Mouse (Mus musculus): Measurements from ENCODE around the gene Stoml3. TPM values are rescaled to one million over a fixed set of nuclear protein-coding genes. Genes with fewer than 3 reads are reported as not detected.

Stoml3 gene
- total and polyA plus RNA-seq, 3 experiments: not detected

GRCm38 (mm10) chr3:53498351-53498905 is 10.0 kb downstream of the Stoml3 start:
- TF ChIP-seq USF1 (IDR thresholded peaks at IDR 0.05; ENCODE audit: low read depth, low read length): no peak
- no peak for TF ChIP-seq CTCF (conservative IDR thresholded peaks at IDR 0.05 in 1 of 2, IDR thresholded peaks at IDR 0.05 in 1 of 2; ENCODE audit: low read depth in 2 of 2, low read length in 2 of 2)
- TF ChIP-seq TBP (conservative IDR thresholded peaks at IDR 0.05; ENCODE audit: low read depth, low read length): no peak
- no peak for TF ChIP-seq ZC3H11A (IDR thresholded peaks at IDR 0.05; ENCODE audit: low read depth, low read length)
- no peak for TF ChIP-seq RAD21 (IDR thresholded peaks at IDR 0.05; ENCODE audit: low read depth, low read length)
- TF ChIP-seq SIN3A (IDR thresholded peaks at IDR 0.05; ENCODE audit: low read length): no peak
- TF ChIP-seq CHD2 (IDR thresholded peaks at IDR 0.05; ENCODE audit: low read length): no peak
- no peak for TF ChIP-seq MEF2A (IDR thresholded peaks at IDR 0.05; ENCODE audit: borderline replicate concordance, low read depth, low read length)
- TF ChIP-seq BHLHE40 (IDR thresholded peaks at IDR 0.05; ENCODE audit: low read depth, low read length): no peak
- no peak for TF ChIP-seq NRF1 (IDR thresholded peaks at IDR 0.05; ENCODE audit: low read depth, low read length)
- no peak for TF ChIP-seq POLR2AphosphoS2 (IDR thresholded peaks at IDR 0.05; ENCODE audit: low read depth, low read length)
- TF ChIP-seq UBTF (IDR thresholded peaks at IDR 0.05; ENCODE audit: low read depth, low read length): no peak
- no peak for TF ChIP-seq CHD1 (IDR thresholded peaks at IDR 0.05; ENCODE audit: low read depth, low read length)
- DNase-seq (ENCODE audit: extremely low read depth): no peak
- Histone ChIP-seq H3K4me2 (ENCODE audit: insufficient read depth, low read depth, poor library complexity, severe bottlenecking) (no peak overlapping the region), H3K9ac (ENCODE audit: insufficient read depth, low read depth) (no peak overlapping the region), H3K9me3 (replicated peaks; ENCODE audit: low read length) (no peaks in the 10 kb centered on the region), H3K79me2 (replicated peaks; ENCODE audit: control insufficient read depth, extremely low read depth, insufficient read depth, poor library complexity, severe bottlenecking) (no peaks in the 10 kb centered on the region), H3K27ac (ENCODE audit: insufficient read depth, low read depth) (no peak overlapping the region), H3K4me1 (ENCODE audit: control insufficient read depth in 1 of 2, insufficient read depth in 2 of 2) (peaks cover 0 to 3% of the 10 kb centered on the region in 2 experiments; a peak in 2 of 4 replicates), H3K36me3 (replicated peaks in 1 of 2; ENCODE audit: control insufficient read depth in 1 of 2, insufficient read depth in 1 of 2, low read length in 1 of 2) (no peaks in the 10 kb centered on the region), H3K4me3 (replicated peaks in 1 of 3; ENCODE audit: low read depth in 2 of 3, low read length in 2 of 3, poor library complexity in 1 of 3) (no peak overlapping the region), H3K27me3 (replicated peaks) (no peaks in the 10 kb centered on the region)
- in situ Hi-C loops (cut with MboI; ENCODE audit: low pct_ligation_motif_present, low pct_unique_long_range_greater_than_20kb, low sequenced_read_pairs): no loop called here
- dilution Hi-C loops (cut with MboI; ENCODE audit: extremely low pct_ligation_motif_present, extremely low pct_unique_long_range_greater_than_20kb, low sequenced_read_pairs): no loop called here

GRCm38 (mm10) chr3:53502428-53502827 is 14.0 kb downstream of the Stoml3 start:
- Histone ChIP-seq H3K36me3 (replicated peaks in 1 of 2; ENCODE audit: control insufficient read depth in 1 of 2, insufficient read depth in 1 of 2, low read length in 1 of 2) (no peaks in the 10 kb centered on the region), H3K4me3 (replicated peaks in 1 of 3; ENCODE audit: low read depth in 2 of 3, low read length in 2 of 3, poor library complexity in 1 of 3) (no peak overlapping the region), H3K27me3 (replicated peaks) (no peaks in the 10 kb centered on the region), H3K79me2 (replicated peaks; ENCODE audit: control insufficient read depth, extremely low read depth, insufficient read depth, poor library complexity, severe bottlenecking) (no peaks in the 10 kb centered on the region), H3K9me3 (replicated peaks; ENCODE audit: low read length) (no peaks in the 10 kb centered on the region), H3K4me2 (ENCODE audit: insufficient read depth, low read depth, poor library complexity, severe bottlenecking) (no peak overlapping the region), H3K4me1 (ENCODE audit: control insufficient read depth in 1 of 2, insufficient read depth in 2 of 2) (peaks cover 0 to 3% of the 10 kb centered on the region in 2 experiments; a peak in 2 of 4 replicates), H3K27ac (ENCODE audit: insufficient read depth, low read depth) (no peak overlapping the region), H3K9ac (ENCODE audit: insufficient read depth, low read depth) (no peak overlapping the region)
- DNase-seq (ENCODE audit: extremely low read depth): peak; percentile 21
- in situ Hi-C loops (cut with MboI; ENCODE audit: low pct_ligation_motif_present, low pct_unique_long_range_greater_than_20kb, low sequenced_read_pairs): no loop called here
- TF ChIP-seq PAX5 (IDR thresholded peaks at IDR 0.05; ENCODE audit: low read length) (no peak), UBTF (IDR thresholded peaks at IDR 0.05; ENCODE audit: low read depth, low read length) (no peak), ELF1 (IDR thresholded peaks at IDR 0.05; ENCODE audit: low read depth, low read length) (no peak), MAZ (IDR thresholded peaks at IDR 0.05; ENCODE audit: low read depth, low read length) (no peak), POLR2AphosphoS2 (IDR thresholded peaks at IDR 0.05; ENCODE audit: low read depth, low read length) (no peak), TCF12 (IDR thresholded peaks at IDR 0.05; ENCODE audit: low read depth, low read length) (no peak), RAD21 (IDR thresholded peaks at IDR 0.05; ENCODE audit: low read depth, low read length) (peak; percentile 72), CTCF (conservative IDR thresholded peaks at IDR 0.05 in 1 of 2, IDR thresholded peaks at IDR 0.05 in 1 of 2; ENCODE audit: low read depth in 2 of 2, low read length in 2 of 2) (peak; percentile 36 to 70; a peak in 3 of 4 replicates), JUND (conservative IDR thresholded peaks at IDR 0.05; ENCODE audit: low read depth, low read length) (no peak), ZC3H11A (IDR thresholded peaks at IDR 0.05; ENCODE audit: low read depth, low read length) (no peak)
- dilution Hi-C loops (cut with MboI; ENCODE audit: extremely low pct_ligation_motif_present, extremely low pct_unique_long_range_greater_than_20kb, low sequenced_read_pairs): no loop called here

Data from CH12.LX (cell line).